Mouse (Mus musculus) brain, embryonic 14.5 days (tissue): Measurements from ENCODE around the gene Elmo3.

Experiments
- CTCF ChIP-seq: fragments of 200-500 bp; IDR thresholded peaks from 2 replicates; pipeline ENCODE4 v1.5.1; 2012; ENCODE audit warnings: inconsistent platforms, mild to moderate bottlenecking, moderate library complexity, borderline replicate concordance; ENCODE audit not compliant: insufficient read depth, insufficient read length; ENCODE audit errors: extremely low read depth
- POLR2A ChIP-seq: fragments of 200-500 bp; IDR thresholded peaks from 2 replicates; pipeline ENCODE4 v1.6.1; 2012; ENCODE audit warnings: mild to moderate bottlenecking, inconsistent platforms, borderline replicate concordance; ENCODE audit not compliant: poor library complexity, insufficient read depth, insufficient read length, severe bottlenecking; ENCODE audit errors: extremely low read depth

- TF ChIP-seq CTCF (no peak), POLR2A (no peak)
Observed at GRCm38 (mm10) chr8:105342768-105343167, 37.4 kb downstream of the Elmo3 start.
